Mouse (Mus musculus): Measurements from ENCODE around the gene Usp29.
"Not testable (repeated sequence)": the region's sequence is repeated elsewhere in the genome, so short reads cannot be mapped to it uniquely, and the experiment has no call there.

Usp29 gene

DNA sequence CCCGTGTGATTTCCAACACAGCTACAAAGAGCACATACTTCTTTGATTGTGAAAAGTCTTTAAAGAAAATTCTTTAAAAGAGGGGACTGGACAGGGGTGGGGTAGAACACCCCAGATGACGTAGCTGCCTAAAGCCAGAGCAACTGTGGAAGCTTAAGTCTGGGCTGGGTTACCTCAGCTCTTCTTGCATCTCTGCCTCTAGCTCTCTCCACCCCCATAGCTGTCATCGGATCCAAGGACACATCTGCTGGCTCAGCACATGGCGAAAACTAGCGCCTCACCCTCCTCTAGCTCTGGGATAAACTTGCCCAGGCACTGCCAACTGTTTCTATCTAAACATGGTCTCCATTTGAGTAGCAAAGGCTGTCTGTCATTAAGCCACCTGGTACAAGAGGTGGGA lies 34.9 kb downstream of the Usp29 start:
- no peak for DNase-seq (ENCODE audit: low spot score in 2 of 2)

DNA sequence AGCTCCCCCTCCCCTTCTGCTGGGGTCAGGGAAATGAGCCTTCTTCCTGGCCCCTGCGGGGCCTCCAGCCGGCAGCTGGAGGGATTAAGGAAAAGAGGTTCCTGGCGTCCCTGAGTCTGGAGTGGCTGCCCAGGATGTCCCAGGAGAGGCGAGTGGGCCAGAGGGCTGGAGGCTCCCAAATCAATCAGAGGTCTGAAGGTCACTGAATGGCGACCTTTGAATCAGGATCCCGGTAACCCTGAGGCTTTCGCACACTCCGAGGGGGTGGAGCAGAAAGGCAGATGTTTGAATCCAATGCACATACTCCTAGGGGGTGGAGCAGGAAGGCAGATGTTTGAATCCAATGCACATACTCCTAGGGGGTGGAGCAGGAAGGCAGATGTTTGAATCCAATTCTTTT lies 39.9 kb downstream of the Usp29 start:
- DNase-seq (ENCODE audit: low spot score in 2 of 2) = no peak

DNA sequence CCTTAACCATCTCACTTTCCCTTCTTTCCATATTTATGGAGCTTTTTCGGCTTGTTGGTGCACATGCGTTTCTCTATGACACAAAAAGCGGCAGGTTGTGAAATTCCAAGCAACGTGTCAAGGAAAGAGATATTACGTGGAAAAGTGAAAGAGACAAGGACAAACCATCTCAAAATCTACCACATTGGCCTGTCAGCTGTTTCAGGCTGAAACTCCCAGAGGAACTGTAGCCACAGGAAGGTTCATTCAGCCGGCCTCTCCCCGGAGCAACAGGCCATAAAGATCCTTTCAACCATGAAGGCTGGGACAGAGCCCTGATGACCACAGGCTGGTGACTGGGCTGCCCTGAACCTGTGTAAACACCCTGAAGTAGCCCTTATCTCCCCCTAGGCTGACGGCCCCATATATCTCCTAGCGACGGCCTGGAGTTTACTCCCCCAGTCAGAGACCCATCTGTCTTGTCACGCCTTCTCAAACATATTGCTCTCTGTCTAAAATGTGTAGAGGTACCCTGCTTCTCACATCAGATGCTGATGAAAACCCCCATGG lies 43.6 kb downstream of the Usp29 start:
- DNase-seq (ENCODE audit: low spot score in 2 of 2) = not testable (repeated sequence)

DNA sequence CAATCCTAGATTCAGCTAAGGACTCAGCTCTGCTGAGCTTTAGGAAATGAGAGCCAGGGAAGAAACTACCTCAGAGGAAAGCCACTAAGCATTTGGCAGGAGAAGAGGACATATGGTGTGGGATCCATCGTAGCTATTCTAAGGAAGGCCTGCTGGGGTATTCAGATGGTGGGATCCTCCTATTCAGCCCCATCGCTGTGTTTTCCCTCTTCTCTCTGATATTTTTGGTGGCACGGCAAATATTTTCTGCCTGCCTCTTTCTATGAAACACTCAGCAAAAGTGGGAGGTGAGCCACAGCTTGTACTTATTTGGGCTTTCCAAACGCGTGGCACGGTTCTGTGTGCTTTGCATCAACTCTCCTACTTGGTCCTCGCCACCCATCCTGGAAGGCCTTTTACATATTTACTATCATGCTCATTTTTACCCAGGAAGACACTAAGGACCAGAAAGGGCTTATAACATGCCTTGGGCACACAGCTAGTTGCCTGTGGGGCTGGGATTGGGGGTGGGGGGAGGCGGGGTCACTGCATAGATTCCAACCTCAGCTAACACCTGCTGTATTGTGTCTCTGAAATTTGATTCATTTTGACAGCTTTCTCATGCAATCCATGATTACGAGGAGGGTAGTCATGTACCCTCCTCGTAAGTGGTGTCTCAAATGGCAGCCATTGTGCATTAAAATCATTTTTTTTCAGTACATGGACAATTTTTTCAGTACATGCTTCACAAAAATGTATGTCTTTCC lies 46.1 kb downstream of the Usp29 start:
- DNase-seq (ENCODE audit: low spot score in 2 of 2) = no peak

DNA sequence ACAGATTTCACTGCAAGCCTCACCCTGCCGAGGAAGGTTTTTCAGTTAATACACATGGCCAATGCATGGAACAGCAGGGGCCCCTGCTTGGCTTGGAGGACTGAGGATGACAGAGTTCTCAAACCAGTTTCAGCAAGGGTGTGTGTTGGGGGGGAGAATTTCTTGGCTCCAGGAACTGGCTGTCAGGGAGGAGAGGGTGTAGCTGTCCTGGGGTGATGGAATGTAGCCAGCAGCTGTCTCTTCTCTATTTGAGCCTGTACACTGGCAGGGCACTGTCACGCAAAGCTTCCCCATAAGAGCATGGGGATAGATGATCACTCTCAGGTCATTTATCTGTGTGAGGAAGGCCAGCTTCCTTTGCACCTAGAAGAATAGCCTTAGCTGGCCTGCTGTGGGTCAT lies 46.7 kb downstream of the Usp29 start:
- DNase-seq (ENCODE audit: low spot score in 2 of 2) = peak in 1 of 2 experiments; percentile 28

DNA sequence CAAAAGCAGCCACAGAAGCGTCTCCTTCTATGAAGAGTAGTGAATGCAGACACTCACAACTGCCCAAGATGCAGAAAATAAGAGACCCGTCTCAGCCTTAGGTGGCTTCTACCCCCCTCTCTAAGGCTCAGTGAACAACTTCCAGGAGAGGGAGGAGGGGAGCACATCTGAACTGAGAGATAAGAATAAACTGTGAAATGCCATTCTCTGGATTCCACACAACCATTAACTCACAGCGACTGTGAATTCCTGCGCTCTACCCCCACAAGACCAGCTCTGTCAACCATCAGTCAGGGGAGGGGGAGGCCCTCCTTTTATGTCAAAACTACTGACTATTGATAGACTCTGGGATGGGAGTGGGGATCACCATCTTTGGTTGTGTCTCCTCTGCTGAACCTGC lies 47.3 kb downstream of the Usp29 start:
- DNase-seq (ENCODE audit: low spot score in 2 of 2) = no peak

DNA sequence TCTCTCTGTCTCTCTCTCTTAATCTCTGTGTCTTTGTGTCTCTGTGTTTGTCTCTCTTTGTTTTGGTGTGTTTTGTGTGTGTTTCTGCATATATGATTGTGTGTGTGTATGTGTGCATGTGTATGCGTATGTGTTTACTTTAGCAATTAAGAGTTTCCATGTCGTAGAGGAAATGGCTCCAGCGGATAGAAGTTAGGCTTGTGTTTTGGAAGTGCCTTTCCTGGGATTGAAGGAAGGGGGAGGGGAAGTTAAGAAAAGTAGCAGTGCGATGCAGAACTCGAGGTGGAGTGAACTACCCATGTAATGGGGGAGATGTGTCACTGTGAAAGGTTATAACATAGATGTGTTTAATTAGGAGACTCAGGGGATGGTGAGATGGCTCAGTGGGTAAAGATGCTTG lies 48.8 kb downstream of the Usp29 start:
- DNase-seq (ENCODE audit: low spot score in 2 of 2) = no peak

DNA sequence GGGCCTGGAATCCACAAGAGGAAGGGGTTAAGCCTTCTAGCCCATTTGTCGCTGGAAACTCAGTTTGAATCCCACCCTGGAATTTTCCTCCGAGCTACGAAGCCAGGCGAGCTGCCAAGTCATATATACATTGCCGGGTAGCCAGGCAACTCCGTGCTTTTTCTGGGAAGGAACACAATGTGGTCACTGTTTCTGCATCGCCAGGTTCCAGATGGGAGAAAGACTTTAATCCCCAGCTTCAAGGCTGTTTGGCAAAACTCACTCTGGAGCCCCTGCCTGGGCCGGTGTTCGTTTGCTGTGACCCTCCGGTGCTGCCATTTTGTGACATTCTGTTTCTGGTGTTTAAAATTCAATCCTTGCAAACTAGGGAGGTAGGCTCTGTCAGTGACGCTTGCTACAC lies 51.2 kb downstream of the Usp29 start:
- peak in 1 of 2 experiments; percentile 19 for DNase-seq (ENCODE audit: low spot score in 2 of 2)

DNA sequence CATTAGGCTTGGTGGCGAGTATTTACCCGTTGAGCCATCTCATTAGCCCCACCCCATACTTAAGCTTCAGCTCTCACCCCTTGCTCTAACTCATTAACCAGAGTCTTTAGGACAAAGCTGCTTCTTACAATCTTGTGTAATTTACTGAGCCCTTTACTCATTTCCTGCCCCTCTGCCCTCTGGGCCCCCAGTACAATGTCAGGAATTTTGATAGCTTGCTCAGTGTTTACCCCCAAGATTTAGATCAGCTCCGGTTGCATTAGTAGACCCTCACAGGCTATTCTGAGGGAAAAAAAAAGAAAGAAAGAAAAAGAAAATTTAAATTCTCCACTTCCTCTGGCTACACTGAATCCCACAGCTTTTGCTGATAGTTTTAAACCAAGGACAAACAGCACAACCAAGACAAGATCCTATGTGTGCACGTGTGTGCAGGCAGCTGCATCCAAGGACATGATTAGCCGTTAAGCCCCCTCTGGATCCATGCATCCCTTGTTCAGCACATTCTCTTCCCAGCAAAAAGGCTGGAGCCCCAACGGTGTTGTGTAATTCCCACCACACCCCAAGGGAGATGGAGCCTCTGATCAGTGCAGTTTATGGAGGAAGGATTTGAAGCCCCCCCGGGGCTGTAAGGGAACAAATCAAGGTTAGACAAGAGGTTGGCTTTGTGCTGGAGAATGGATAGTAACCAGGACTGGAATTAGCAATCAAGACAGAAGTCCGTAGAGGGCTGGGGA lies 54.1 kb downstream of the Usp29 start:
- DNase-seq (ENCODE audit: low spot score in 2 of 2) = no peak

DNA sequence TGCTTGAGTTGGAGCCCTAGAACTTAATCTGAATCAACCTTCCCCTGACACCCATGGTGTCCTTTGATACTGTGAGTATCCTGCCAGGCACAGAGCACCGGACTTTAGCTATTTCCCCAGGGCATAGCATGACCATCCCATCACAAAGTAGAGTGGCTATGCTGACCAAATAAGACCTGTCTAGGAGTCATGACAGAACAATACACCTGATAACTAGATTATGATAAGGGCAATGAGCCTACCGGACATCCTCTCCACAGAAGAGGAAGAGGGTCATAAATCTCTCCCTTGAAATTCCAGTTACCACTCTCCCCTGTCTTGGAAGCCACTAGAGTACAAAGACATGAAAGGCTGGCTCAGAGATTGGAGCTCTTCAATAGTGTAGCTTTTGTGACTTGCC lies 56.6 kb downstream of the Usp29 start:
- no peak for DNase-seq (ENCODE audit: low spot score in 2 of 2)

DNA sequence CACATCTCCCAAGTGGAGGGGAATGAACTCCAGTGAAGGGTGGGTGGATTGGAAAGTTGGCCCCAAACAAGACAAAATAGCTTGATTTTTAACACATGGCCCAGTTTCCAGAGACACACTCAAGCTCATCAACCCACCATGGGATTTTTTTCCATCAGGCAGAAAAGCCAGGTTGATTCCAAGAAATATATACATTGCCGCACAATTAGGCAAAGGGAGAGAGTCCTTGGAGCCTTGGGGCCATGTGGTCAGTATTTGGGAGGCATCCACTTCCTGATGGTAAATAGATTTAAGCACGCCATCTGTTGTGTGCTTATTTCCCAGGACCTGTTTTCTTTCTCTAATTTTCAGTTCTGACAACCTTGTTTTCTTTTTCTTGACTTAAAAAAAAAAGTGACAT lies 57.7 kb downstream of the Usp29 start:
- DNase-seq (ENCODE audit: low spot score in 2 of 2) = no peak

DNA sequence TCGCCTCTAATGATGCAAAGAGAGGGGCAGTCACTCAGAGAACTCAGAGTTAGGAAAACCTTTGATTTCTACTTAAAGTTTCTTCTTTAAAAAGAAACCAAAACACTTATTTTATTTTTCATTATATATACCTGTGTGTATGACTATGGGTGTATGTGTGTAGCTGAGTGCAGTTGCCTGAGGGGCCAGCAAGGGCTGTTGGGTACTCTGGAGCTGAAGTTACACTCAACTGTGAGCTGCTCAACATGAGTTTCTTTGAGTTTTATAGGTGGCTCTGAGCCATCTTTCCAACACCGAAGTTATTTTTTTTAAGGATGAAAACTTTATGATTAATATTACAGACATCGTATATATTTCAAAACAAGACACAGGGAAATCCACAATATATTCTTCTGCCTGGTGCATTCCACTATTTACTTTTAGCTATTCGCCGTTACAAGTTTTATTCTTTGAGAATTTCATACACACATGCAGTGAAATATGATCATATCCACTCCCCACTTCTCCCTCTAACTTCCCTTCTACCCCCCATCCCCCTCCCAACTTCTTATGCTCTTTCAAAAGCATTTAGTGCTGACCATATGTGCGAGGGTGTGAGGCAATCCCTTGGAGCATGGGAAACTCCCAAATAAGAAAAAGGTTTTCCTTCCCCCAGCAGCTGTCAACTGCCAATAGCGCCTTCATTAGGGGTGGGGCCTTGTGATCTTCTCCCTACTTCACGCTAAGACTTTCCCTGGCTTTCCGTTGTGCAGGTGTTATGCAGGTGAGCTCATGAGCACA lies 61.1 kb downstream of the Usp29 start:
- DNase-seq (ENCODE audit: low spot score in 2 of 2) = no peak

DNA sequence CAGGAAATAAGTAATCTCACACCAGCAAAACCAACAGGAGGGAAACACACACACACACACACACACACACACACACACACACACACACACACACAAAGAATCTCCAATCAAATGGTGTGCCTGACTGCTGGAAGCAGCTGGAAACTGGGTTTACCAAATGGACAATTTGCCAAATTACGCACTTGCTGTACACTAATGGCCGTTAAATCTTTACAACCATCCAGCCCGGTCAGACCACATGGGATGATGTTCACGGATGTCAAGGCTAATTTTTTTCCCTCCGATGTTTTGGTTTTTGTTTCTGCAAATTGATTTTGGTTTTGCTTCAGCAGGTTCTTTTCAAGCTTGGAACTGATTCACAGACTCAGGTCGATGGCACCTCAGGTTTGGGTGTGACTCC lies 62.9 kb downstream of the Usp29 start:
- DNase-seq (ENCODE audit: low spot score in 2 of 2) = no peak

DNA sequence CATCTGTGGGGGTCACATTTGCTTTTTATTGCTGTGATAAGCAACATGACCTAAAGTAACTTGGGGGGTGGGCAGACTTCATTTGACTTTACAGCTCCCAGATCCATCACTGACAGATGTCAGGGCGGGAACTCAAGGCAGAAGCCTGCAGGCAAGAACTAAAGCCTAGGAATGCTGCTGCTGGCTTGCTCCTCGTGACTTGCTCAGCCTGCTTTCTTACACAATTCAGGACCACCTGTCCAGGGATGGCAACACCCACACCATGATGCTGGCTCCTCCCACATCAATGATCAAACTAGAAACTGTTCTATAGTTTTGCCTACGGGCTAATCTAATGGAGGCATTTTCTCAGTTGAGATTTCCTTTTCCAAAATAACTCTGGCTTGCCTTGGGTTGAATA lies 63.4 kb downstream of the Usp29 start:
- DNase-seq (ENCODE audit: low spot score in 2 of 2) = no peak

DNA sequence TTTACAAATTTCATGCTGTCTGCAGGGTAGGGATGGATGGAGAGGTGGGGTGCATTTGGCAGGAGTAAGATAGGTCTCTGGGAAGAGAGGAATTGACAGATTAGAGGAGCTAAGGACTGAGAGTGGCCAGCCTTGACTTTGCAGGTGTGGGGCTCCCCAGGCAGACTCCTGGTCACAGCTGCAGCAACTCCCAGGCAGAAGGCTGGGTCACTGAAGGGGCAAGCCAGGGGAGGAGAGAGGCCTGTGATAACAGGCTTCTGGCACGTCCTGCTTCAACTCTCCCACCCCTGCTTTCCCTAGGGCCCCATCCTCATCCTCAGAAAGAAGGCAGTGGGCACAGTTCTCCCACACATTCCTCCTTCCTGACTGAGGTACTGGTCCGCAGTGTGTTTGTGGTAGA lies 67.0 kb downstream of the Usp29 start:
- no peak for DNase-seq (ENCODE audit: low spot score in 2 of 2)

DNA sequence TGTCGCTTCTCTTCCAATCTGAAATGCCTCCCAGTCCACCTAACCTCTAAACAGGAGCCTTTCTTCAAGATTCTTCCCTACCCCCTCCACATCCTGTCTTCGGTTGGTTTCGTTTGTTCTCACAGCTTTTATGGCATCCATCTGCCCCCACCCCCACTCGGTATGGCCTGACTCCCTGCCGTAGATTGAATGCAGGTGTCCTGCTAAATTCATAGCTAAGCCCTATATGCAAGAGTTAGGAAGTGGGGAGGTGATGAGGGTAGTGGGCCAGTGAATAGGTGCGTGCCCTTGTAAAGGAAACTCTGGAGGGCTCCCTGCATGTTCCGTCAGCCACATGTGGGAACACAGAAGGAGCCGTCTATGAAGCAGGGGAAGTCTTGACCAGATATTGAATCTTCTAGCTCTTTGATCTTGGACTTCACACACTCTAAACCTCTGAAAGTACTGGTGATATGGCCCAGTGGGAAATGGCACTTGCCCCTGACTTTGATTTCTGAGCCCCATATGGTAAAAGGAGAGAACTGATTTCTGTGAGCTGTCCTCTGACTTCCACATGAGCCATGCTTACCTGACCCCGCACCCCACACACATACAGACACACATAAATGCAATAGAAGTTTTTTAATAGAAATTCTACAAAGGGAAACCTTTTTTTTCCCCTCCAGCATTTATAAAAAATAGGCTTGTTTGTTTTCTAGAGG lies 68.9 kb downstream of the Usp29 start:
- no peak for DNase-seq (ENCODE audit: low spot score in 2 of 2)

DNA sequence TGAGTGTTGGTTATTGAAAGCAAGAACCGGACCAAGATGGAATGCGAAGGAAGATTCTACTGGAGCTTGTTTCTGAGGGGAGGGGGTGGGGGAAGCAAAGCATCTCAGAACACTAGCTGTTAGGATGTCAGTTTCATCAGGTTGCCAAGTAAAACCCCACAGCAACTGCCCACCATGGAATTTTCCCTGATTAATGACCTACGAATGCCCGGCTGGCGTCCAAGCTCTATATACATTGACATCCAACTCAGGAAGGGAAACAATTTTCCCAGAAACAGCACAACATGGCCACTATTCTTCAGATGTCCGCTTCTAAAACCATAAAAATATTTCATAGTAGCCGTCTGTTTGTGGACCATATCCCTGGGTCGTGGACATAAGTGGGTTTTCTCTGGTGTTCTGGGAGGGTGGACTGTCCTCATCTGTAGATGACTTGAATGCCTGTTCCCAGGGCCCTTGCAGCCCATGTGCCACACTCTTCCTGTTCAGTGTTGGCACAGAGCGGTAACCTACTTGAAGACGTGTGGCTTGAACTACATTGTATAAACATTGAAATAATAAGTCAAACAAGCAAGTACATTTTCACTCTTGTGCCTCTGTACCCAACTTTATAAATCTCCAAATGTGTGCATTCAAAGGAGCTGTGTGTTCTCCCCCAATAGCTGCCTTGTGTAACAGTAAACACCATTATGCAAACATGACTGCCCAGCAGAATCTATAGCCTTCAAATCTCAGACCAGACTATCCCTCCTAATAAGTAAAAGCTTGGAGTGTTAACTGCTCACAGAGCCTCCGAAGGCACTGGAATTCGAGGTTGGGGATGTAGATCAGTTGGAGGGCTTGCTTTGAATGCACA lies 70.4 kb downstream of the Usp29 start:
- DNase-seq (ENCODE audit: low spot score in 2 of 2) = no peak

DNA sequence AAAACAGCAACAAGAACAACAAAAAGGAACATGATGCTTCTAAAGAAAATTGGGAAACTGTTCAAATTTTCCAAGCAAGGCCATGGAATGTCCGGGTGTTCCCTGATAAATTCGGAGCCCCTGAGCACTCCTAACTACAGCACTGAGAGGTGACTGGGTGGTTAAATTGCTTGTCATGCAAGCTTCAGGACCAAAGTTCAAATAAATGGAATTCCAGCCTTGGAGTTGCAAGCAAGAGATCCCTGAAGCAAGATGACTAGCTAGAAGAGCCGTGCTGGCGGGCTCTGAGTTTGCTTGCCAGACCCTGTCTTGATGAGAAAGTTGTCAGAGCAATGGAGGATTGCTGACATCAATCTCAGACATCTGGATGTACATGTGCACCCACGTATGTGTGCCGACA lies 71.3 kb downstream of the Usp29 start:
- no peak for DNase-seq (ENCODE audit: low spot score in 2 of 2)

DNA sequence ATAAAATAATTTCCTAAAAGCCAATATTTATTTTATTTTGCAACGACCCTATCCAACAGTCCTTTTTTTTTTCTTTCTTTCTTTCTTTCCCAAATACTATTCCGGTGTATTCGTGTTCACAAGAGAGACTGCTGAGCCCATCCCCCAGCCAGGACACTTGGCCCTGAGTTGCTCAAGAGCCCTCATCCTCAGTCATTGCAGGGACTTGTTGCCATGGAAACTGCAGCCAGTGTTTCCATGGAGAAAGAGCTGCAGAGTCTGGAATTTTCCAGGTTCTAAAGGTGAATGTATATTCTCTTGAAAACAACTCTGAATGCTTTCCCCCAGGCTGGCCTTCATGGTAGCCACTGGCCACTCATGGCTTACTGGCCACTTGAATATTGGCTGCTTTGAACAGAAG lies 80.2 kb downstream of the Usp29 start:
- DNase-seq (ENCODE audit: low spot score in 2 of 2) = peak in 1 of 2 experiments; percentile 43

DNA sequence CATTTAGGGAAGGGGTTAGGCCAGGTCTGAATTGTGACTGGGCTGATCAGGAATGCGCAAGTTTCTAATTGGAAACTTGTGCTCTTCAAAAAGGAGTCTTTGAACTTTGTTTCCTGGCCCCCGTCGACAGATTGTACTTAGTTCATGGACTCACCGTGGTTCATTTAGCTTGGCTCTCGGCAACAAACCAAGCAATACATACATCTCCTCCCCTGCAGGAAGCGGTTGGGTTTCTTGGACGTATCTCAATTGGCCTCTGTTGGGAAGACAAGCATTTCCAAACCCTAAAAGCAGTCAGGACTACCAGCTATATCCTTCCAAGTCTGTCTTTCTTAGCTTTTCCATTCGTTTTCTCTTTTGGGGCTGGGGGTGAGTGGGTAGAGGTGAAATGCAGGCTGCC lies 84.6 kb downstream of the Usp29 start:
- DNase-seq (ENCODE audit: low spot score in 2 of 2) = no peak

Data from cerebellum, postnatal 4 days (tissue).